Mouse (Mus musculus) thymus, adult 2 months (tissue): Measurements from ENCODE around the gene Cd79b.

Source experiments
- CTCF ChIP-seq: fragments of 200-500 bp; IDR thresholded peaks from 2 replicates; pipeline ENCODE4 v1.5.1; 2012; ENCODE audit warnings: mild to moderate bottlenecking, control low read depth, low read length, moderate library complexity, borderline replicate concordance; ENCODE audit not compliant: control insufficient read depth, poor library complexity, insufficient read depth; ENCODE audit errors: extremely low read depth
- POLR2A ChIP-seq: fragments of 200-500 bp; IDR thresholded peaks from 2 replicates; pipeline ENCODE4 v1.6.1; 2012; ENCODE audit warnings: mild to moderate bottlenecking, low read length, control low read depth, moderate library complexity; ENCODE audit not compliant: control insufficient read depth, poor library complexity, insufficient read depth; ENCODE audit errors: extremely low read depth

DNA sequence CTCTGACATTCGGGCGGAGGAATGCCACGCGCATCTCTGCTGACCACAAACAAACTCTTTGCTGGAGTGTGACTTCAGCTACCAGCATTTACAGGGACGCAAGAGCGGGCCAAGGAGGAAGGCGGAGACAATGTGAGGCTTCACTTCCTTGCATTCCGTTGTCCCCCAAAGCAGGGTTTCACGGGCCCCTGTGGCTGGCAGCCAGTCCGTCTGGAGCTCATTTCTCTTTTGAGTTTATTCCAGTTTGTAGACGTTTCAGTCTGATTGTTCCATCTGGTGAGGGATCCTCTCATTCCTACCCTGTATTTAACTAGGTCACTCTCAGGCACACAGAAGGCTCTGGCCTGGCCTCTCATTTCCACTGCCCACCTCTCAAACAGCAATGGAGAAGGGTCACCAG is 27.6 kb downstream of the Cd79b start:
- no peak for TF ChIP-seq CTCF
- no peak for TF ChIP-seq POLR2A
